Mouse (Mus musculus) heart, postnatal 10 days (tissue): Measurements from ENCODE around the gene Adgrb3. TPM values are rescaled to one million over a fixed set of nuclear protein-coding genes. Genes with fewer than 3 reads are reported as not detected.
"Not testable (repeated sequence)": the region's sequence is repeated elsewhere in the genome, so short reads cannot be mapped to it uniquely, and the experiment has no call there.

Experiments
- DNase-seq, 2 experiments: peaks; one replicate each; pipeline ENCODE4 v3.0.0; 2021
- intact Hi-C: fragments of 180-260 bp; cut with DNase I; formaldehyde crosslinking; loops from one replicate; pipeline ENCODE4 v1.15.1; 2025
- total RNA-seq, 2 experiments: library from RNA; stranded (reverse); gene quantifications; 2 replicates each; pipeline ENCODE4 v1.2.3; 2021

Adgrb3 gene
- total RNA-seq, 2 experiments from 2014 or later = 0.12 TPM; not detected in 1

DNA sequence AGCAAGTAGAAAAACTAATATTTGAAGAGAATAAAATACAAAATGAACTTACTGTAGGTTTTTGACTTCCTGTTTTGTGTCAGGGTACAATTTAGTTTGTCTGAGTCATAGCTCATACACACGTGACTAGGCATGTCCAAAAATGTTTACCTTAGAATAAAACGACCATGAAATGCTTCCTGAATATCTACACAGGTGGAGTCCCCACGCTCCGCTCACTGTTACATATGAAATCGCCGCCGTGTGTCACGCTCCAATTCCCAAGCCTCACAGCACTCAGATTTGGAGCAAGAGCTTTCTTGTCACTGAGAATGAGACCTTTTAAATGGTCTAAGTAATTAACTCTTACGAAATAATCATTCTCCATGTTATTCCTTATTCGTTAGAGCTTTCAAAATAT is 795.3 kb downstream of the Adgrb3 start:
- intact Hi-C loops = no loop called here
- DNase-seq = no peak

DNA sequence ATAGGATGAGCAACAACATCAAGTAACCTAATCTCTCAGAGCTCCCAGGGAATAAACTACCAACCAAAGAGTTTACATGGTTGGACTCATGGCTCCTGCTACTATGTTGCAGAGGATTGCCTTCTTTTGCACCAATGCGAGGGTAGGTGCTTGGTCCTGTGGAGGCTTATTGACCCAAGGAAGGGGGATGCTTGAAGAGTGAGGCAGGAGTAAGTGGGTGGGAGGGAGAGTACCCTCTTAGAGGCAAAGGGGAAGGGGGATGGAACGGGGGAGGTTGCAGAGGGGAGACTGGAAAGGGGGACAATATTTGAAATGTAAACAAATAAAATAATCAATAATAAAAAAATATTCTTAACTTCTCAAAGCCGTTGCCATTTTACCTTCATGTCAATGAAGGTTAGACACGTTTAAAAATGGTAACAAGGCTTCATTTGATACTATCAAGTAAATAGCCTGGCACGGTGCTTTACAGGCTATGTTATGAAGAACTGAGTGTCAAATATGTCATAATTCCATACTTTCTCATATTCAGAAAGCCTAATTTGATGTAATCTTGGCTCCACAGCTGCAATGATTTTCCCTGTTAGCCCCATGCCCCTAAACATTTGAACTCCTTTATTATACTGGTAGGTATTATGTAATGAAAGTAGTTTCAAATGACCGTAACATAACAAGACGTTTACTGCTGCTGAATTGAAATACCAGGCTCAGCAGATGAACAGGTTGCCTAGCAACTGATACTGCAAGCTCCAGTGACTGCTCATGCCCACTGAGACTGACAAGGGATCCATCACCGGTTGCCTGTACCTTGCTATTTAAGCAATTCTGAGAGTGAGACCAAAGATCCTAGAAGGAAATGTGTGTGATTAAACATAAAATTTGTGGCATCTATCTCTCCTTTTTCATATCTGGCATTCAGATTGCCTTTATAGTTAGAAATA is 796.1 kb downstream of the Adgrb3 start:
- intact Hi-C loops = no loop called here
- no peak for DNase-seq

DNA sequence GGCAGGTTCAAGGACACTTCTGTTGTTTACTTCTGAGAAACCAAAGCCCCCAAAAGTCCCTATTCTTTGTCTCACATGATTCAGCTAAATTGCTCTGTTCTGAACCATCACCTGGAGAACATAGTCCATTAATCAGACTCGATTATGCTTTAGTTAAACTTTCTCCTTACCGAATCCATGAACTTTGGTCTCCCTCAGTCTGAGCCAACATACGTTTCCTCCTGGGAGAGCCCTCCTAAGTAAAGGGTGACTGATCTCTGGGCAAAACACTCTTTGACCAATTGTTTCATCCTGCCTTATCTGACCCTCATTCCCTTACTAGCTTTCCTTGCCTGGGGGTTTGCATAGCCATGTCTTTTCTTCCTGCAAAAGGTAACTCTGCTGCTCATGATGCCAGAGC is 806.4 kb downstream of the Adgrb3 start:
- intact Hi-C loops = no loop called here
- no peak for DNase-seq

DNA sequence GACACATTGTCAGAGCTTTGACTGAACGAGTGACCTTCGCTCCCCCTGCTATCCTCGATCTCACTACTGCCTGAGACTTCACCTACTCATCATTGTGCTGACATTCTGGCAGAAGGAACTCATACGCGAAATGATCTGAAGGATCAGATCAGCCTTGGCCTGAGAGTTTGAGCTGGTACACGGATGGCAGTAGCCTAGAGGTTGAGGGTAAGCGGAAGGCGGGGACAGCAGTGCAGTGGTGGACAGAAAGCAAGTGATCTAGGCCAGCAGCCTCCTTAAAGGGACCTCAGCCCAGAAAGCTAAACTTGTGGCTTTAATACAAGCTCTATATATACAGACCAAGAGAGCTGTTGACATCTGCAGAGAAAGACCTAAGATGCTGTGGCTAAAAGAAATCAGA is 811.7 kb downstream of the Adgrb3 start:
- DNase-seq, intact Hi-C loops: not testable (repeated sequence)
